Mouse (Mus musculus) c-Kit-negative CD71-positive TER-119-positive erythroid progenitor cells, embryonic 14.5 days (primary cell): ENCODE measurements around the gene Tmprss7.

Source experiments
- DNase-seq: peaks from one replicate; pipeline ENCODE4 v3.0.0-alpha.2; 2013; ENCODE audit warnings: low read depth, low spot score

Tmprss7 gene

DNA sequence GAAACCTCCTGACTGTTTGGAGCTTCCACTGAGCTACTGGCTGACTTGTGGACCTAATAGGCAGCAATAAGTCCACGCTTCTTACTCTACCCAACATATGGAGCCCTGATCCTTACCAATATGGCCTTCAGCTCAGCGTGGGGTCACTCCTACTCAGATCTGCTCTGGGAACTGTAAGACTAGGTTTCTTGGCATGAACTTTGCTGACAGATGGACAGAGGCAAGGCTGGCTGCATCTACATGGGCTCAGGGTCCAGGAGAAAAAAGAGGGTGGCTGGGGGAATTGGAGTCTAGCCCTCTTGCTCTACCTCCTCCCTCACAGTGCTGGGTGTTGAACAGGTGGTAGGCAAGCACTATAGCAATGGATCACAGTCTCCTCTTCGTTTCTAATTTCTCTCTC is 6.6 kb downstream of the Tmprss7 start:
- DNase-seq = no peak

- no peak for DNase-seq
These were observed 8.2 kb downstream of the Tmprss7 start for GRCm38 (mm10) chr16:45685295-45685694.

DNA sequence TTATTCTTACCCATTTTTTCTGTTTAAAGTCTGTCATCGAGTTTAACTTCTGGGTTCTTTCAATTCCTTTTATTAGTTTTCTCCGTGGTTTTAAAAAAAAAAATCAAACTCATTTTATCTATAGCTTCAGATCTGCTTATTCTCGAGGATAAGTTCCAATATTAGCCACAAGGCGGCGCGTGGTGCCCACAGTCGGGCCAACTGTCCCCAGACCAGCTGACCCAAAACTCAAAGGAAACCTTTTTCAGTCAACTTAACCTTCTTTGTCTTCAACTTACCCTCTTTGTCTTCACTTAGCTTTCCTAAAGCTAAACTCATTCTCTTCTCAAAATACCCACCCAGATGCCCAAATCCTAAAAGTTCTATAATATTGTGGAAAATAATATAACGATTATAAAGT is 8.6 kb downstream of the Tmprss7 start:
- no peak for DNase-seq

DNA sequence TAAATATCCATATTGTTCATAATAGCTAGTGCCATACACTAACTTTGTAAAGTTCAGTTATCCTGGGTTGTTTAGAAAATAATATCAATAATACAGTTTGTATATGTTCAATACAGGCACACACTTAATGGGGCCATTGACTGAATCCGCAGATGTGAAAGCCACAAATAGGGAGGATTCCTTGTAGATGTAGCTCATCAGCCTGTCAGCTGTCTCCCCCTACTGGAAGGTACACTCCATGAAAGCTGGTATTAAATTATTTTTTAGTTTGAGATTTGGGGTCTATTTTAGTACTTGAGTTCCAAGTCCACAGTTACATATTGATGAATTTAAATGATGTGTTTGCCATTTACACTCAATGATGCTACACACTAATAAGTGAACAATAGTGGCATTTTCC is 17.0 kb downstream of the Tmprss7 start:
- no peak for DNase-seq

GRCm38 (mm10) chr16:45670005-45670404 is 23.5 kb downstream of the Tmprss7 start:
- DNase-seq = no peak

DNA sequence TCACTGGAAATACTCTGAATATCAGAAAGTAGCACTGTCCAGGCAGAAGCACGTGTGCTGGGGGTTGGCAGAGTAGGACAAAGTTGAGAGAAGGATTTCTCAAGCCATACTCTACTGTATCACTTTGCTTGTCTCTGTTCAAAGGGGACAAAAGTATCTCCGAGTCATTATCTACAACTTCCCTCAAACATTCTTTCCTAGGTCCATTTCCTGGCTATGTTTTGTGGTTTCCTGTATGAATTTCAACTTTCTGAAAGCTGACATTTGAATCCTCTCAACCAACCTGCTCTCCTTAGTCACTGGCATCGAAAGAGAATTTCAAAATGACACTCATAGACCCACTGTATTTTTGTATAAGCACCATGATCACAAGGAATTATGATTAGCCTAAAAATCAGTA is 25.3 kb downstream of the Tmprss7 start:
- no peak for DNase-seq

GRCm38 (mm10) chr16:45666136-45666535 is 27.3 kb downstream of the Tmprss7 start:
- no peak for DNase-seq

DNA sequence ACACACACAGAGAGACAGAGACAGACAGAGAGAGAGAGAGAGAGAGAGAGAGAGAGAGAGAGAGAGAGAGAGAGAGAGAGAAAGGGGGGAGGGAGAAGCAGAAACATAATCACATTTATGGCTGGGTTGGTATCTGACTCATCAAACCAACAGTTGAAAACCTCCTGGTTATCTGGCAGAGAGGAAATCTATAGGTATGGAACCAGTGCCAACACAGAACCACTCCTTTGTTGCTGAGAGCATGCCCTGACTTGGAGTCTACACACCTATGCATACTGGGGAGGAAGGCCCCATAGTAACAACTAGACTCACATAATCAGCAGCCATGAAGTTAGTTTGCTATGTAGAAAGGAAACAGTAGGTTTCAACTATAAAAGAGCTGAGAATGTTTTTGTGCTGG is 31.1 kb downstream of the Tmprss7 start:
- DNase-seq = no peak

DNA sequence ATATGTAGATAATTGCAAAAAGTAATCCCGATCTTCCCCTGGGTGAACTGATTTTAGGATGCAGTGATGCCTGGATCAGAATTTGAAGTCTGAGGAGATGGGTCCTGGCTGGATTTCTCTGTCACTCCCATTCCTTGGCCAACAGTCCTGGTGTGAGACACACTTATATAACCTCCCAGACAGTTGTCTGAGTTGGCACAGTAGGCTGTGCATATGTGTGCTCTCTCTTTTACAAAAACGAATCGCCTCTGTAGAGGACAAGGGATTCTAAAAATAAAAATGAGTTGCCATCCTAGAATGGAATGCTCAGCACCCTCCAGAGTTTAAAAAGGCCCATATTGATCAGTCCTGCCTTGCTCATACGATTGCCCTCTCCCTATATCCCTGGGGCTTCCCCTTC is 33.9 kb downstream of the Tmprss7 start:
- no peak for DNase-seq

DNA sequence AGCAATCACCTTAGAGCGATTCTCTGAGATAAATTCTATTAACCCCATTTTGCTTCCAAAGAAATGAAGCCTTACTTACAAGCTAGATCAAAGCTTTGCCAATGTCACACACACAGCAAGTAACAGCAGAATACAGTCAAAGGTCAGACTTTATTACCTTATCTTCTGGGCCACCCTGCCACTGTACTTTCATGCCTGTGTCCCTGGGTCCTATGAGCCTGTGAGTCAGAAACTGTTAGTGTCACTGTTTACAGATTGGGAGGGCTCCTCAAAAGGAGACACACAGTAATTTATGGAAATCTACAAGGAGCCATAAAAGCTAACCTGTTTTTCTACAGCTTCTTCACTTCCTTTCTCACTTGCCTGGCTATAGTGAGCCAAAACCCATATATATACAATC is 35.2 kb downstream of the Tmprss7 start:
- DNase-seq = no peak

DNA sequence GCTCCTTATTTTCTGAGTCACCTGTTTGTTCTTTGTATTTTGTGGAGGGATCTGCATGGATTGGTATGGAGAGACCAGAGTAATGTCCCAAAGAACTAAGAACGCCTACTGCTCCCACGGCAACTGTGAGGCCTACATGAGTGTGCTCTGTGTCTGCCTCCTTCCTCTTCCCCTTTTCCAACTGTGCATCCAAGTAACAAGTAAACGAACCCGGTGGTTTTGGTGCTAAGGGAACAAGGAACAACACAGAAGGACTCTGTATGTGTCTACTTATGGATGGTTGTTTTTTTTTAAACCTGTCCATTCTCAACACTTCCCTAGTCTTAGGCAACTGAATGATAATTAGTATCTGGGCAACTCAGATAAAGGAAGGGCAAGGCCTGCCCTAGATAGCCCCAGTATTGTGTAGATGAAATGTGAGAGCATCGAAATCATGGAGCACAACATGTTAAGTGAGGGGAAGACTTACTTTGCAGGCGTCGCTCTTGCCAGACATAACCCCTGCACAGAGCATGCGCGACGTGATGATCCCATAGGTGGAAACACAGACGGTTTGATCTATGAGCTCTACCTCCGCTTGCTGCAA is 35.8 kb downstream of the Tmprss7 start:
- DNase-seq = no peak

DNA sequence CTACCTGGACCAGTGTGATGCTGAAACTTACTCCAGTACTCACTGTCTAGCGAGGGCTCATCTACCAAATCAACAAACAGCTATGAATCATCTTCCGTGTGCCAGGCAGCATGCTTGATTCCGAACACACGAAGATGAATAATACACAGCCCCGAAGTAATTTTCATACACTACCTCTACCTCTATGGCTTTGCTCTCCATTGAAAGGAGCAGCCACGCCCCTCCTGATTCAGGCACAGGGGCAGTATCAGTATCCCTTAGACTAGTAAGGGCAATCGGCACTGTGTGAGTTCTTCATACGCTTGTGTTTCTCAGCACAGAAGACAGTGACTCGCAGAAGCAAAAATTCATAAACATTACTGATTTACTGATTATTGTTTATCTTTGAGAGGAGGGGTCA is 39.0 kb downstream of the Tmprss7 start:
- no peak for DNase-seq

DNA sequence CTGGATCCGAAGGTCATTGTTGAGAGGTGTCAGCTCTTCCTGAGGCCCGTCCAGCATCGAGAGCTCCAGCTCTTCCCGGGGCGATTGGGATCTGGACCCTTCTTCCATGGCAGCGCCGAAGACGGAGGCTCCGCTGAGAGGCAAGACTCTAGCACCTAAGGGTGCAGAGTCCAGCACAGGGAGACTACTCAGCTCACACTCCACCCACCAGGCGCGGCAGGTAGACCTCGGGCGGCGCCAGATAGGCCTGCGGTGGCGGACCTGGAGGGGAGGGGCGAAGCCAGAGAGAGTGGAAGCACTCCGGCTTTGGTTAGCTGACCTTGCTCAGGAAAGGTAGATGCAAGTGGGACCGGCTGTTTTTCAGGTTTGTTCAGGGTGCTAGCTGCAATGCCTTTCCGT is 39.5 kb downstream of the Tmprss7 start, which contains the start of gene BC016579:
Gene BC016579 (minus strand): TSS at position 135 of the 399 bp plus-strand sequence.
- DNase-seq = no peak

- no peak for DNase-seq
These were observed 40.2 kb downstream of the Tmprss7 start for GRCm38 (mm10) chr16:45653009-45653933.

GRCm38 (mm10) chr16:45651497-45651896 is 42.0 kb downstream of the Tmprss7 start:
- no peak for DNase-seq

- DNase-seq = no peak
These were observed 49.1 kb downstream of the Tmprss7 start for GRCm38 (mm10) chr16:45644380-45644779.

GRCm38 (mm10) chr16:45643944-45644343 is 49.5 kb downstream of the Tmprss7 start:
- DNase-seq = no peak

DNA sequence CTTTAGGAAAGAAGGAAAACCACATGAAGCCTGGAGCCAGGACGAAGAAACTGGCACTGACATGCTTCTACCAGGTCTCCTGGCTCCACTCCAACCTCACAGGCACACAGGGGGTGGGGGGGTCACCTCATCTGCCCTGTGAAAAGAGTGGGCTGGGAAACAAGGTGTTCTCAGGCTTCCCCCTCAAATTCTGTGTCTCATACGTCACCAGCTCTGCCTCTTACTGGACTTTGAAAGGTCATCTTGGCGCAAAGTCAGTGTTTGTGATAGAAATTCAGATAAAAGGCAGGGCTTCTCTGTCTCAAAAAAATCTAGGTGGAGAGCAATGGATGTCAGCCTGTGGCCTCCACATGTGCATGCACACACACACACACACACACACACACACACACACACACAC is 52.2 kb downstream of the Tmprss7 start:
- DNase-seq = no peak

- no peak for DNase-seq
These were observed 53.2 kb downstream of the Tmprss7 start for GRCm38 (mm10) chr16:45640070-45640762.

- no peak for DNase-seq
These were observed 57.6 kb downstream of the Tmprss7 start for GRCm38 (mm10) chr16:45635826-45636225.

- no peak for DNase-seq
These were observed 61.0 kb downstream of the Tmprss7 start for GRCm38 (mm10) chr16:45632420-45632819.

GRCm38 (mm10) chr16:45630347-45630960 is 63.0 kb downstream of the Tmprss7 start:
- DNase-seq = no peak
